ENCODE assay signal across 8 mouse cellular contexts in the genomic region with DNA sequence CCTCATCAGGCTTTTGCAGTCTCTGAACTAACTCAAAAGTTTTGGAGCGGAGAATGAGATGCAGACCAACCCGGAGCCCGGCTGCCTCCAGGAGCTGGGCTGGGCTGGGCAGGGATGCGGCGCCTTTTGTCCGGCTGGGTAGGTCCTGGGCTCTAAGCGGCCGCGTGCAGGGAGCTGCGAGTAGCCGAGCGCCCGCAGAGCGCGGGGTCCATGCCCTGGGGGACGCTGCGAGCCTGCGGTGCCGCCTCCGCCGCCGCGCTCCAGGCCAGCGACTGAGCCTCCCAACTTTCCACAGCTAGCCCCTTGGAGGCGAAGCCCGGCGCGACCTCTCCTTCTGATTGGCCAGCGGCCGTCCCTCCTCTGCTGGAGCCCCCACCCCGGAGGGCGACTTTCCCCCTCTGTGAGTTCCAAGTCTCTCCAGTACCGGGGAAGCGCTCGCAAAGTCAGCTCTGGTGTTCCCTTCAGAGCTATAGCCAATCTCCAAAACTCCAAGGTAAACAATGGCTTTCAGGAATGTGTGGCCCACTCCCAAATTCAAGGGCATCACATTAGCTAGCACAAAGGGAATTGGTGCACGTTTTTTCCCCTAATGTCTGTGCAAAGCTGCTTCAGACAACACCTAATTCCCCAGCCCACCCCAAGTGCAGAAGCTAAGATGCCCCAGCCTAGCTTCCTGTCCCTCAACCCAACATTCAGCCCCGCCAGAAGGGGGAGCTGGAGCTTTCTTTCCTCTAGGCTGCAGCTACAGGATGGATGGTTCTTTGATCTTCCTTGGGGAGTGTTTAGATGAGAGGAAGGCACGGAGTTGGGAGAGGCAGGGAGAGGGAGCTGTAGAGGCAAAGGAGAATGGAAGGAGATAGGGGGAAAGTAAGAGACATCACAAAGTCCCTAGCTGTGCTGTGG. TPM values are rescaled to one million over a fixed set of nuclear protein-coding genes. Genes with fewer than 3 reads are reported as not detected.
DNase-seq lines count a peak whose midpoint lies in the region; ATAC-seq and TF ChIP-seq lines count a peak whose summit lies in the region.

A gene (minus strand): TSS at position 274 of the 903 bp plus-strand sequence.

- peak within 1 kb of the TSS; percentile 81 for H3K9ac ChIP-seq in limb, embryonic 11.5 days (ENCODE audit: low read length)
- H3K9ac ChIP-seq in midbrain, embryonic 11.5 days (ENCODE audit: low read length), result peak within 1 kb of the TSS; percentile 64
- peak within 1 kb of the TSS; percentile 74 for H3K9ac ChIP-seq in stomach, embryonic 16.5 days (ENCODE audit: low read length)

- peak within 1 kb of the TSS; percentile 81 for H3K4me2 ChIP-seq in limb, embryonic 11.5 days (ENCODE audit: low read depth, severe bottlenecking)
- H3K4me2 ChIP-seq in midbrain, embryonic 11.5 days, result peak within 1 kb of the TSS; percentile 76
- H3K4me2 ChIP-seq in stomach, embryonic 16.5 days (ENCODE audit: low read depth, low read length), result peak within 1 kb of the TSS; percentile 65

- H3ac ChIP-seq in C2C12 (ENCODE audit: control insufficient read depth, insufficient read length, low read depth), result peak within 1 kb of the TSS; percentile 7

- H3K4me1 ChIP-seq in embryonic fibroblast, embryonic 13.5 days (ENCODE audit: control insufficient read depth, insufficient read depth, low read length), result no peaks in the 10 kb centered on the region
- H3K4me1 ChIP-seq in limb, embryonic 11.5 days (ENCODE audit: control insufficient read depth, insufficient read depth, low read length), result peaks cover 11% of the 10 kb centered on the region; the same call in 1 of the 2 replicates
- peaks cover 9% of the 10 kb centered on the region; the same call in 1 of the 2 replicates for H3K4me1 ChIP-seq in midbrain, embryonic 11.5 days (ENCODE audit: control insufficient read depth, insufficient read depth, low read length)
- H3K4me1 ChIP-seq in stomach, embryonic 16.5 days (ENCODE audit: control insufficient read depth, insufficient read depth, low read length), result 0 out of 2 replicates have a peak, but pooled peaks cover 2% of the 10 kb centered on the region

- peak; percentile 49 for TF ChIP-seq POLR2A in embryonic fibroblast, embryonic 13.5 days (IDR thresholded peaks at IDR 0.05; ENCODE audit: low read depth, low read length)

- CTCF ChIA-PET in Patski (lab: Charles Lee), result interaction anchor here (0.9 to 1.7 kb wide), 4 partner anchors 14 to 201 kb away, joined by 3 to 5 read pairs (median 3); no protein-coding TSS in a partner anchor

- TF ChIP-seq CTCF in C2C12 (IDR thresholded peaks at IDR 0.05; ENCODE audit: control insufficient read depth, insufficient read depth, insufficient read length) (no peak), Patski (IDR thresholded peaks at IDR 0.05) (peak; percentile 44)
- no peak for TF ChIP-seq CTCF in embryonic fibroblast, embryonic 13.5 days (IDR thresholded peaks at IDR 0.05; ENCODE audit: borderline replicate concordance, insufficient read depth, low read length)

- WGBS in limb, embryonic 11.5 days, result under 1% methylated on average over 38 of the region's 38 CpGs
- under 1% methylated on average over 36 of the region's 38 CpGs for WGBS in midbrain, embryonic 11.5 days
- WGBS in stomach, embryonic 16.5 days, result under 1% methylated on average over 38 of the region's 38 CpGs

- intact Hi-C loops in heart, postnatal 10 days (cut with DNase I), result loop anchor here (2.0 to 5.0 kb wide), 4 partner anchors 13 to 121 kb away; no protein-coding TSS in a partner anchor

- H3K9me3 ChIP-seq in limb, embryonic 11.5 days (ENCODE audit: control insufficient read depth, low read length), result no peaks in the 10 kb centered on the region
- no peaks in the 10 kb centered on the region for H3K9me3 ChIP-seq in midbrain, embryonic 11.5 days (ENCODE audit: control insufficient read depth, low read length)
- peaks cover 6% of the 10 kb centered on the region; the same call in 1 of the 2 replicates for H3K9me3 ChIP-seq in stomach, embryonic 16.5 days (replicated peaks; ENCODE audit: control insufficient read depth, low read length)

- no peak within 1 kb of the TSS for H3K27ac ChIP-seq in embryonic fibroblast, embryonic 13.5 days (ENCODE audit: insufficient read depth, low read length)
- peak within 1 kb of the TSS; percentile 86 for H3K27ac ChIP-seq in limb, embryonic 11.5 days (replicated peaks; ENCODE audit: low read depth, low read length)
- H3K27ac ChIP-seq in midbrain, embryonic 11.5 days (ENCODE audit: low read depth, low read length), result peak within 1 kb of the TSS; percentile 22; the same call in 1 of the 2 replicates
- H3K27ac ChIP-seq in stomach, embryonic 16.5 days (ENCODE audit: low read length), result peak within 1 kb of the TSS; percentile 55

- no peaks in the 10 kb centered on the region for H3K36me3 ChIP-seq in C2C12 (ENCODE audit: control insufficient read depth, insufficient read depth)
- H3K36me3 ChIP-seq in limb, embryonic 11.5 days (ENCODE audit: control insufficient read depth, insufficient read depth, low read length), result no peaks in the 10 kb centered on the region
- no peaks in the 10 kb centered on the region for H3K36me3 ChIP-seq in midbrain, embryonic 11.5 days (ENCODE audit: control insufficient read depth, insufficient read depth, low read length)
- H3K36me3 ChIP-seq in stomach, embryonic 16.5 days (ENCODE audit: control insufficient read depth, insufficient read depth, low read length), result no peaks in the 10 kb centered on the region

- H3K79me3 ChIP-seq in C2C12 (ENCODE audit: low read depth), result no peaks in the 10 kb centered on the region

- no peak within 1 kb of the TSS for H3K4me3 ChIP-seq in C2C12 (ENCODE audit: insufficient read depth, poor library complexity, severe bottlenecking)
- peak within 1 kb of the TSS; percentile 53 for H3K4me3 ChIP-seq in embryonic fibroblast, embryonic 13.5 days (ENCODE audit: insufficient read depth, low read length)
- peak within 1 kb of the TSS; percentile 66 for H3K4me3 ChIP-seq in limb, embryonic 11.5 days (ENCODE audit: low read depth, low read length)
- peak within 1 kb of the TSS; percentile 47 for H3K4me3 ChIP-seq in midbrain, embryonic 11.5 days (ENCODE audit: low read depth, low read length)
- H3K4me3 ChIP-seq in stomach, embryonic 16.5 days (replicated peaks; ENCODE audit: low read length), result peak within 1 kb of the TSS; percentile 56

- peak; percentile 65 for ATAC-seq in Patski
- peak; percentile 92 for ATAC-seq in limb, embryonic 11.5 days (ENCODE audit: insufficient number of reproducible peaks, low FRiP score, low TSS enrichment, low read depth)
- ATAC-seq in midbrain, embryonic 11.5 days (ENCODE audit: low FRiP score), result peak; percentile 96
- peak; percentile 92 for ATAC-seq in stomach, embryonic 16.5 days (ENCODE audit: insufficient read depth, low FRiP score)

- H3K27me3 ChIP-seq in C2C12 (ENCODE audit: control insufficient read depth, insufficient read depth, insufficient read length), result no peaks in the 10 kb centered on the region
- H3K27me3 ChIP-seq in Patski, result no peaks in the 10 kb centered on the region
- no peaks in the 10 kb centered on the region for H3K27me3 ChIP-seq in limb, embryonic 11.5 days (ENCODE audit: control insufficient read depth, insufficient read depth, low read length)
- H3K27me3 ChIP-seq in midbrain, embryonic 11.5 days (ENCODE audit: control insufficient read depth, insufficient read depth, low read length), result no peaks in the 10 kb centered on the region
- no peaks in the 10 kb centered on the region for H3K27me3 ChIP-seq in stomach, embryonic 16.5 days (ENCODE audit: control insufficient read depth, insufficient read depth, low read length)

- no peaks in the 10 kb centered on the region for H3K79me2 ChIP-seq in C2C12 (ENCODE audit: control insufficient read depth, insufficient read depth)

- no peak for DNase-seq in Patski (ENCODE audit: low read depth, low spot score)
- DNase-seq in heart, postnatal 10 days, result peak; percentile 83 to 86
- peak; percentile 90 for DNase-seq in limb, embryonic 11.5 days (ENCODE audit: low spot score)
- peak; percentile 95 for DNase-seq in midbrain, embryonic 11.5 days (ENCODE audit: low spot score, missing footprints)
- DNase-seq in layer of hippocampus, postnatal 36 days, result no peak

- in situ Hi-C loops in Patski (cut with MboI; ENCODE audit: low pct_unique_long_range_greater_than_20kb), result no loop called here

- POLR2A ChIA-PET in Patski (lab: Charles Lee), result no interaction called here

TF ChIP-seq in C2C12, 6 proteins besides CTCF, POLR2A, EP300 and RAD21:
- TF ChIP-seq MYOG (IDR thresholded peaks at IDR 0.05; ENCODE audit: control insufficient read depth, extremely low read depth, insufficient read length), result no peak
- no peak for TF ChIP-seq MAX (IDR thresholded peaks at IDR 0.05)
- TF ChIP-seq USF1 (IDR thresholded peaks at IDR 0.05; ENCODE audit: low read depth), result no peak
- no peak for TF ChIP-seq CEBPB (IDR thresholded peaks at IDR 0.05; ENCODE audit: low read depth)
- TF ChIP-seq MYOD1 (IDR thresholded peaks at IDR 0.05; ENCODE audit: control insufficient read depth, insufficient read length, low read depth), result no peak
- no peak for TF ChIP-seq FOSL1 (IDR thresholded peaks at IDR 0.05; ENCODE audit: insufficient read depth, low read length, poor library complexity, severe bottlenecking)

RNA-seq across cellular contexts. Expression of the gene that starts here (rescaled TPM):
- polyA plus RNA-seq in C2C12 (2012; fragmentation: generic; extraction: Trizol) (0.13 TPM), Patski (2021) (0.28 TPM)
- 5.7 and 24.8 TPM in 2 replicates for polyA plus RNA-seq in embryonic fibroblast, embryonic 13.5 days (2011; ENCODE audit: insufficient read length, low read depth, missing spikeins)
- 10 to 100 TPM; 39.5 to 43.6 TPM for total RNA-seq in heart, postnatal 10 days (2021)
- 23.8 and 28.0 TPM in 2 replicates for polyA plus RNA-seq in limb, embryonic 11.5 days (2014; fragmentation: Nextera tagmentation; extraction: Ambion mirVana)
- 6.0 and 7.8 TPM in 2 replicates for polyA plus RNA-seq in midbrain, embryonic 11.5 days (2014; fragmentation: Nextera tagmentation; extraction: Ambion mirVana)
- 11.8 and 13.6 TPM in 2 replicates for polyA plus RNA-seq in stomach, embryonic 16.5 days (2015; fragmentation: Nextera tagmentation; extraction: Ambion mirVana)
- total RNA-seq in layer of hippocampus, postnatal 36 days (2021), result 1 to 10 TPM; 2.2 to 4.2 TPM

Comparison
In these comparisons a context has a peak if more than half of its experiments do, and no peak if none do; other contexts are left out.
1. RNA of the gene that starts here (total RNA-seq): 39.5 to 43.6 TPM in heart, postnatal 10 days; 2.2 to 4.2 TPM in layer of hippocampus, postnatal 36 days; every median in the first group is over 4 times any median in the second.
2. Peak in ATAC-seq in Patski; RNA of the gene not detected or under 1 TPM.
3. DNase-seq: peak in heart, postnatal 10 days (2 of 2), limb, embryonic 11.5 days (single experiment) and midbrain, embryonic 11.5 days (single experiment); none in Patski (single experiment) and layer of hippocampus, postnatal 36 days (0 of 2).
4. Peak in every context shown above with its lines, with median percentiles within 50 percentile points of each other: ATAC-seq, H3K4me2 ChIP-seq and H3K9ac ChIP-seq.